Mouse (Mus musculus): ENCODE data around the gene Cad. TPM values are rescaled to one million over a fixed set of nuclear protein-coding genes. Genes with fewer than 3 reads are reported as not detected.
A peak's percentile ranks its signal among the peaks of the same experiment; 100 is the strongest.

Gene Cad
- polyA plus RNA-seq, 1 experiment = 11.2 TPM

DNA sequence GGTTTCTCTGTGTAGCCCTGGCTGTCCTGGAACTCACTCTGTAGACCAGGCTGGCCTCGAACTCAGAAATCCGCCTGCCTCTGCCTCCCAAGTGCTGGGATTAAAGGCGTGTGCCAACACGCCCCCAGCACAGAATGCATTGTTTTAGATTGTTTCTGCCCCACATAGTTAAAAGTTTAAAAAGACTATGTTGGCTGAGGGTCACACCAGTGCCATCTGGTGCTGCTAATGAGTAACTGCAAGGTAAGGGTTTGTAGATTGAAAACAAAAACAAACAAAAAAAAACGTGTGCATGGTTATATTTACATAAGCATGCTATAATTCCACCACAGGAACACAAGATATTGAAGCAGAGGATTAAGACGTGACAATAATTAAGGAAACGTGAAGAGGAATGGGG is 56.2 kb downstream of the Cad start:
- TF ChIP-seq POLR2A (IDR thresholded peaks at IDR 0.05; ENCODE audit: control insufficient read depth, low read depth, low read length) (no peak), CTCF (IDR thresholded peaks at IDR 0.05; ENCODE audit: control insufficient read depth, insufficient read depth, insufficient replicate concordance, low read depth, low read length) (no peak)
- H3K4me1 ChIP-seq (ENCODE audit: control insufficient read depth, insufficient read depth, low read length) = peaks cover 4% of the 10 kb centered on the region
- no peaks in the 10 kb centered on the region for H3K36me3 ChIP-seq (ENCODE audit: control insufficient read depth, insufficient read depth, low read length)
- no peaks in the 10 kb centered on the region for H3K27me3 ChIP-seq (ENCODE audit: control insufficient read depth, insufficient read depth, low read length)
- no peak overlapping the region for H3K27ac ChIP-seq (ENCODE audit: control insufficient read depth, insufficient read depth, low read depth, low read length)
- no peak overlapping the region for H3K4me3 ChIP-seq (ENCODE audit: control insufficient read depth, low read depth, low read length)

DNA sequence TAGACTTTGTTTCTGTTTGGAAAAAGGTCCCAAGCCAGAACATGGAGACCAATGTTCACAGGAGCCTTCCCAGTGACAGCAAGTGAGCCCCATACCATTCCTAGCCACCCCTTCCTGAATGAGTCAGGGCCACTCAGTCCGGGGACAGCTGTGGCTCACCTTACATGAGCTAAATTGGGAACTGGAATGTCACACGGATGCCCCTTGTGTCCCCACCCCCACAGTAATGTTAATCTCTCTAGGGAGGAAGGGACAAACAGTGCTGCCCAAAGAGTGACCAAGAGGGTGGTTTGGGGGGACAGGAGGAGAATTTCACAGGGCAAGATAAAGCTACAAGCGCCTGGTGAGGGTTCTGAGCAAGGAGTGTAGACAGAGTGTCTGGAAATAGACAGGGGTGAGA is 61.8 kb downstream of the Cad start, which contains the start of gene Trim54:
Gene Trim54 (plus strand): TSS at position 359 of the 400 bp plus-strand sequence.
- TF ChIP-seq POLR2A (IDR thresholded peaks at IDR 0.05; ENCODE audit: control insufficient read depth, low read depth, low read length) = no peak
- TF ChIP-seq CTCF (IDR thresholded peaks at IDR 0.05; ENCODE audit: control insufficient read depth, insufficient read depth, insufficient replicate concordance, low read depth, low read length) = no peak
- no peak within 1 kb of the TSS for H3K27ac ChIP-seq (ENCODE audit: control insufficient read depth, insufficient read depth, low read depth, low read length)
- H3K27me3 ChIP-seq (ENCODE audit: control insufficient read depth, insufficient read depth, low read length) = no peaks in the 10 kb centered on the region
- H3K36me3 ChIP-seq (ENCODE audit: control insufficient read depth, insufficient read depth, low read length) = no peaks in the 10 kb centered on the region
- H3K4me3 ChIP-seq (ENCODE audit: control insufficient read depth, low read depth, low read length) = peak within 1 kb of the TSS; percentile 83
- H3K4me1 ChIP-seq (ENCODE audit: control insufficient read depth, insufficient read depth, low read length) = peaks cover 5% of the 10 kb centered on the region; the same call in 1 of the 2 replicates

DNA sequence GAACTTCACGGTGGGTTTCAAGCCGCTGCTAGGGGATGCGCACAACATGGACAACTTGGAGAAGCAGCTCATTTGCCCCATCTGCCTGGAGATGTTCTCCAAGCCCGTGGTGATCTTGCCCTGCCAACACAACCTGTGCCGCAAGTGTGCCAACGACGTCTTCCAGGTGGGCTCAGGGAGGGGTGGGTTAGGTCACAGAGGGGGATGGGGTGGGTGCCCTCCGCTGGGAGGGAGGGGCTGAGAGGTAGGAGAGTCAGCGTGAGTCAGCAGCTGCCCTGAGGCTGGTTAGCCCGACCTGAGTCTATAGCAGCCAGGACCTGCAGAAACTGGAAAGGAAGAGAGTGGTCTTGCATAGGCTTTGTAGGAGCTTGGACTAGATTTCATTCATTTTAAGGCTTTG is 62.3 kb downstream of the Cad start:
- no peaks in the 10 kb centered on the region for H3K36me3 ChIP-seq (ENCODE audit: control insufficient read depth, insufficient read depth, low read length)
- peak overlapping the region; percentile 83 for H3K4me3 ChIP-seq (ENCODE audit: control insufficient read depth, low read depth, low read length)
- H3K4me1 ChIP-seq (ENCODE audit: control insufficient read depth, insufficient read depth, low read length) = peaks cover 5% of the 10 kb centered on the region; the same call in 1 of the 2 replicates
- TF ChIP-seq CTCF (IDR thresholded peaks at IDR 0.05; ENCODE audit: control insufficient read depth, insufficient read depth, insufficient replicate concordance, low read depth, low read length) (no peak), POLR2A (IDR thresholded peaks at IDR 0.05; ENCODE audit: control insufficient read depth, low read depth, low read length) (peak; percentile 73; the same call in 1 of the 2 replicates)
- no peak overlapping the region for H3K27ac ChIP-seq (ENCODE audit: control insufficient read depth, insufficient read depth, low read depth, low read length)
- H3K27me3 ChIP-seq (ENCODE audit: control insufficient read depth, insufficient read depth, low read length) = no peaks in the 10 kb centered on the region

DNA sequence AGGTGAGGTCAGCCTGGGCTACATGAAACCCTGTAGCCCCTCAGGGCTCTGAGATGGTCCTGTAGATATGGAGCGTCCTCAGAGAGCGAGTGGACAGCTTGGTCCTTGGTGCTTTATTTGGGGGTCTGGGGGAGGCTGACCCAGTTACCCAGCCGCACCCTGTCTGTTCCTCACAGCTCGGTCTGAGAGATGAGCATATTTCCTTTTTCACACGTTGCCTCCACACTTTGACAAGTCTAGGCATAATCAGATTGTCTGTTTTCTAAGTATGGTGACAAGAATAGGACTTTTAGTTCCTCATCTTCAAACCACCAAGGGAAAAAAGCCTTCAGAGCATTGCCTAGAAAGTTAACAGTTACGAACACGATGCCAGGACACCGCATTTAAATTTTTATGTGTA is 66.5 kb downstream of the Cad start:
- no peak overlapping the region for H3K4me3 ChIP-seq (ENCODE audit: control insufficient read depth, low read depth, low read length)
- TF ChIP-seq CTCF (IDR thresholded peaks at IDR 0.05; ENCODE audit: control insufficient read depth, insufficient read depth, insufficient replicate concordance, low read depth, low read length) (no peak), POLR2A (IDR thresholded peaks at IDR 0.05; ENCODE audit: control insufficient read depth, low read depth, low read length) (no peak)

DNA sequence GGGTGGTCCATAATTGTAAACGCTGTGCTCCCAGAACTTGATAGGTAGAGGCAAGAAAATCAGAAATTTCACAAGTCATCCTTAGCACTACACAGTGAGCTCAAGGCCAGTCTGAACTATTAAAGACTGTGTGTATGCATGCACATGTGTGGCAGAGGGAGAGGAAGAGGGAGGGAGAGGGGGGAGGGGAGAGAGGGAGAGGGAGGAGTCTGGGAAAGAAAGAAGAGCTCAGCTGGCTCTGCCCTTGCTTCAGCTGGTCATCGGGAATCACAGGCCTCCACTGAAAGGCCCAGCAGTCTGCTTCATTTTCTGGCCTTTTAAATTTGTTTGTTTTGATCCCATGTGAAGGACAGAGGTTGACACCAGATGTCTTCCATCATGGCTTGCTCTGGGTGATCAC is 68.9 kb downstream of the Cad start:
- H3K27ac ChIP-seq (ENCODE audit: control insufficient read depth, insufficient read depth, low read depth, low read length) = no peak overlapping the region
- no peak overlapping the region for H3K4me3 ChIP-seq (ENCODE audit: control insufficient read depth, low read depth, low read length)
- no peaks in the 10 kb centered on the region for H3K4me1 ChIP-seq (ENCODE audit: control insufficient read depth, insufficient read depth, low read length)
- H3K27me3 ChIP-seq (ENCODE audit: control insufficient read depth, insufficient read depth, low read length) = no peaks in the 10 kb centered on the region
- no peak for TF ChIP-seq POLR2A (IDR thresholded peaks at IDR 0.05; ENCODE audit: control insufficient read depth, low read depth, low read length)
- no peak for TF ChIP-seq CTCF (IDR thresholded peaks at IDR 0.05; ENCODE audit: control insufficient read depth, insufficient read depth, insufficient replicate concordance, low read depth, low read length)
- no peaks in the 10 kb centered on the region for H3K36me3 ChIP-seq (ENCODE audit: control insufficient read depth, insufficient read depth, low read length)

More for the DNA sequence above, 66.5 kb downstream of the Cad start:
- Histone ChIP-seq H3K27me3 (ENCODE audit: control insufficient read depth, insufficient read depth, low read length) (no peaks in the 10 kb centered on the region), H3K27ac (ENCODE audit: control insufficient read depth, insufficient read depth, low read depth, low read length) (no peak overlapping the region), H3K4me1 (ENCODE audit: control insufficient read depth, insufficient read depth, low read length) (peaks cover 5% of the 10 kb centered on the region; the same call in 1 of the 2 replicates), H3K36me3 (ENCODE audit: control insufficient read depth, insufficient read depth, low read length) (no peaks in the 10 kb centered on the region)

DNA sequence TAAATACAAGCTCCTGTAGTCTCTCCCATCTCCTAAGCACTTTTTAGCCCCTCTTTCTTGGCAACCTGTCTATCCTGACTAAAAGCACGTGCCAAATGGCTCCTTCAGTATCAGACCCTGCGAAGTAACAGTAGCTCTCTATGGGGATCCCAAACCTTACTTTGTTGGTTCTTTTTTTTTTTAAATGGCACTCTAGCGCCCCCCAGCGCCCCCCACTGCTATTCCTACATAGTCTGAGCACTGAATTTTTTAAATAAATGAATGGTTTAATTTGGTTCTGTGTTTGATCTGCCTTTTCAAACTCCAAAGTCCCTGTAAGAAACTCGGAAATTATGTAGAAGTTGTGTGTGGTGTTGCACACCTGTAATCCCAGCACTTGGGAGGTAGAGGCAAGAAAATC is 71.5 kb downstream of the Cad start:
- H3K4me1 ChIP-seq (ENCODE audit: control insufficient read depth, insufficient read depth, low read length) = no peaks in the 10 kb centered on the region
- no peak overlapping the region for H3K27ac ChIP-seq (ENCODE audit: control insufficient read depth, insufficient read depth, low read depth, low read length)
- no peak for TF ChIP-seq CTCF (IDR thresholded peaks at IDR 0.05; ENCODE audit: control insufficient read depth, insufficient read depth, insufficient replicate concordance, low read depth, low read length)
- no peak for TF ChIP-seq POLR2A (IDR thresholded peaks at IDR 0.05; ENCODE audit: control insufficient read depth, low read depth, low read length)

More for the DNA sequence above, 71.5 kb downstream of the Cad start:
- H3K36me3 ChIP-seq (ENCODE audit: control insufficient read depth, insufficient read depth, low read length) = no peaks in the 10 kb centered on the region
- no peak overlapping the region for H3K4me3 ChIP-seq (ENCODE audit: control insufficient read depth, low read depth, low read length)
- H3K27me3 ChIP-seq (ENCODE audit: control insufficient read depth, insufficient read depth, low read length) = no peaks in the 10 kb centered on the region

Other genes with a start within 250 kb of the Cad start
- gene Mapre3, start 240.1 kb upstream of the Cad start, polyA plus RNA-seq (2012; rRNA removed) = 341 and 342 TPM in 2 replicates
- 126 and 131 TPM in 2 replicates for gene Tmem214, start 186.8 kb upstream of the Cad start, polyA plus RNA-seq (2012; rRNA removed)
- gene Agbl5, start 166.1 kb upstream of the Cad start, polyA plus RNA-seq (2012; rRNA removed) = 489 and 539 TPM in 2 replicates
- 184 and 197 TPM in 2 replicates for gene Ost4, start 147.0 kb upstream of the Cad start, polyA plus RNA-seq (2012; rRNA removed)
- 5.7 and 6.5 TPM in 2 replicates for gene Emilin1, start 141.4 kb upstream of the Cad start, polyA plus RNA-seq (2012; rRNA removed)
- gene Khk, start 133.3 kb upstream of the Cad start, polyA plus RNA-seq (2012; rRNA removed) = 6.0 and 10.3 TPM in 2 replicates
- gene Cgref1, start 109.2 kb upstream of the Cad start, polyA plus RNA-seq (2012; rRNA removed) = 0.69 and 0.77 TPM in 2 replicates
- gene Preb, start 94.4 kb upstream of the Cad start, polyA plus RNA-seq (2012; rRNA removed) = 79.5 and 83.1 TPM in 2 replicates
- gene Tcf23, start 86.1 kb upstream of the Cad start, polyA plus RNA-seq (2012; rRNA removed) = 1.00 and 1.0 TPM in 2 replicates
- 38.7 and 47.7 TPM in 2 replicates for gene Atraid, start 6.5 kb upstream of the Cad start, polyA plus RNA-seq (2012; rRNA removed)
- 5.4 and 6.2 TPM in 2 replicates for gene Slc5a6, start 5.9 kb upstream of the Cad start, polyA plus RNA-seq (2012; rRNA removed)
- 172 and 183 TPM in 2 replicates for gene Dnajc5g, start 51.5 kb downstream of the Cad start, polyA plus RNA-seq (2012; rRNA removed)
- 311 and 315 TPM in 2 replicates for gene Slc30a3, start 53.5 kb downstream of the Cad start, polyA plus RNA-seq (2012; rRNA removed)
- 9.8 and 11.1 TPM in 2 replicates for gene Trim54, start 61.9 kb downstream of the Cad start, polyA plus RNA-seq (2012; rRNA removed)
- 0.57 and 1.4 TPM in 2 replicates for gene Ucn, start 84.0 kb downstream of the Cad start, polyA plus RNA-seq (2012; rRNA removed)
- 11.2 and 14.3 TPM in 2 replicates for gene Mpv17, start 99.5 kb downstream of the Cad start, polyA plus RNA-seq (2012; rRNA removed)
- 7.3 and 9.7 TPM in 2 replicates for gene Gm29609, start 125.1 kb downstream of the Cad start, polyA plus RNA-seq (2012; rRNA removed)
- gene Gtf3c2, start 125.4 kb downstream of the Cad start, polyA plus RNA-seq (2012; rRNA removed) = 47.2 and 49.0 TPM in 2 replicates
- 22.2 and 24.8 TPM in 2 replicates for gene Snx17, start 138.4 kb downstream of the Cad start, polyA plus RNA-seq (2012; rRNA removed)
- 107 and 116 TPM in 2 replicates for gene Eif2b4, start 138.7 kb downstream of the Cad start, polyA plus RNA-seq (2012; rRNA removed)
- gene Zfp513, start 147.5 kb downstream of the Cad start, polyA plus RNA-seq (2012; rRNA removed) = 53.2 and 60.0 TPM in 2 replicates
- 392 and 429 TPM in 2 replicates for gene Ppm1g, start 165.9 kb downstream of the Cad start, polyA plus RNA-seq (2012; rRNA removed)
- gene Nrbp1, start 186.1 kb downstream of the Cad start, polyA plus RNA-seq (2012; rRNA removed) = 62.5 and 64.2 TPM in 2 replicates
- gene Gm9970, start 186.5 kb downstream of the Cad start, polyA plus RNA-seq (2012; rRNA removed) = 86.1 and 103 TPM in 2 replicates
- gene Krtcap3, start 196.9 kb downstream of the Cad start, polyA plus RNA-seq (2012; rRNA removed) = 20.9 and 23.1 TPM in 2 replicates
- 439 and 454 TPM in 2 replicates for gene Ift172, start 236.3 kb downstream of the Cad start, polyA plus RNA-seq (2012; rRNA removed)
- 1.4 and 2.0 TPM in 2 replicates for gene Fndc4, start 241.3 kb downstream of the Cad start, polyA plus RNA-seq (2012; rRNA removed)
- gene Gckr, start 242.7 kb downstream of the Cad start, polyA plus RNA-seq (2012; rRNA removed) = 0.53 and 0.55 TPM in 2 replicates